Mouse (Mus musculus) cerebellum, postnatal 36 days (tissue): ENCODE measurements at regions not wholly inside any gene's neighbourhood (a gene's known extent, or its start where the extent isn't known, plus 50 kb on each side); places are given as distances from the start of the nearest gene placed in this dataset.

Experiments used
- DNase-seq, 2 experiments: peaks; one replicate each; pipeline ENCODE4 v3.0.0; 2021 to 2022; ENCODE audit warnings: mixed read lengths in 2 of 2

GRCm38 (mm10) chr14:57224381-57224780 lies 91.0 kb upstream of the Gjb6 start:
- peak; percentile 9 to 16 for DNase-seq

- no peak for DNase-seq
These were observed 86.9 kb upstream of the Gjb6 start for GRCm38 (mm10) chr14:57220343-57220742.

GRCm38 (mm10) chr14:57219643-57220042 lies 86.2 kb upstream of the Gjb6 start:
- no peak for DNase-seq

- no peak for DNase-seq
These were observed 85.7 kb upstream of the Gjb6 start for GRCm38 (mm10) chr14:57219097-57219618.

- no peak for DNase-seq
These were observed 54.4 kb upstream of the Gjb6 start for GRCm38 (mm10) chr14:57187814-57188213.
